Mouse (Mus musculus) liver, adult (tissue): ENCODE data around the gene Hmgxb4.

Source experiments
- GATA4 ChIP-seq: IDR thresholded peaks from 2 replicates; pipeline ENCODE4 v1.6.1; 2014; ENCODE audit warnings: mild to moderate bottlenecking, low read length; ENCODE audit not compliant: insufficient replicate concordance

Hmgxb4 gene

DNA sequence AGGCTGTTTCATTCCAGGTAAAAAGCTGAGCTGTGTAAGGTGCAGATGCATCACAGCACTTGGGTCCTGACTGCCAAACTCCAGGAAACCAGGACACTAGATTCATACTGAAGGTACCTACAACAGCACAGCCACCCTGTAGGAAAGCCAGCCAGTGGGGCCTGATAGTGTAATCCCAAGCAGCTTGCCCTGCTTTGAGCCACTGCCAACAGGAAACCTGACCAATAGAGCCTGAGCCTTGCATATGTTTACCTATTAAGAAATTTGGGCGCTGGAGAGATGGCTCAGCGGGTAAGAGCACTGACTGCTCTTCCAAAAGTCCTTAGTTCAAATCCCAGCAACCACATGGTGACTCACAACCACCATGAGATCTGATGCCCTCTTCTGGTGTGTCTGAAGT lies 49.0 kb downstream of the Hmgxb4 start:
- no peak for TF ChIP-seq GATA4

DNA sequence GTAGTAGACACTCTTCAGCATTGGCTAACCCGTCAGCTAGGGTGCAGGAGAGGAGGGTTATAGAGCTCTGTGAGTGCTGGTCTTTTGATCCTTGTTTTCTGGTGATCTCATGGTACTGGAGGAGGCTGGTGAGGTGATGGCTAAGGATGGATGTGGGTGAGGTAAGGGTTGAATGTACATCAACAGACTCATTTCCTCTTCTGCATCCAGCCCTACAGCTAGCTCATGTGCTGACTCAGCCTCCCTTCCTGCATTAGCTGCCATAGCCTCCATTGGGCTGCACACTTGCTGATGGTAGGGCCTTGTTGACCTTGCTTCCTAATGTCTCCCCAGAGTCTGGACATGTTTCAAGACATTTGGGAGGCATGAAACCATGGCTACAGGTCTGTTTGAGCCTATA lies 49.8 kb downstream of the Hmgxb4 start:
- no peak for TF ChIP-seq GATA4

DNA sequence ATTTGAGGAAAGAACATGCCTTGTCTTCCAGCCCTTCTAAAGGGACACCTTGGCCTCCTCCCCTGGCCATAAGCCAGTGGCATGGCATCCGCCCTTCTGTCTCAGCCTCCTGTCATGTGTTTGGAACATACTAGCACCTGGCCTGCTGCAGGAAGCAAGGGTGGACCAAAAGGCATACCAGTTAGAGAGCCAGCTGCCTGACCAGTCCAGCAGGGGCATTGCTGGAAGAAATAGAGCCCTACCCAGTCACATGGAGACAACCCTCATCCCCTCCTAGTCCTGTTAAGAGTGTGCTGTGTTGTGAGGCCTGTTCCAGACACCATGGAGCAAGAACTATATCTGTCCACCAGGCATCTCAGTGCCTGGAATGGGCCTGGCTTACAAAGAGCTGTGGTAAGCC lies 53.1 kb downstream of the Hmgxb4 start:
- TF ChIP-seq GATA4, result no peak

DNA sequence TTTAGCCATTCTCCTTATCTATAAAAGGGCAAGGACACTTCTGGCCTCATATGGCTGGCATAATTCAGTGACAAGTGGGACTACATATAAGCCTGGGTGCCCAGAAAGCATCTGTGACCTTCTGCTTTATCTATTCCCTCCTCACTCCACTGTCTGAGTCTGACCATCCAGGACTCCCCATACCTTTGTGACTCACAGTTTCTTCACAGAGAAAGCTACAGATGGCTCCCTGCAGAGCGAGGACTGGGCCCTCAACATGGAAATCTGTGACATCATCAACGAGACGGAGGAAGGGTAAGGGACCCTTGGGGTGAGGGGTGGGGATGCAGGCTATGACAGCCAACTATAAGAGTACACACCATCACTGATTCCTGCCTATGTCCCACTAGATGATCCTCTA lies 54.6 kb downstream of the Hmgxb4 start:
- TF ChIP-seq GATA4, result no peak

DNA sequence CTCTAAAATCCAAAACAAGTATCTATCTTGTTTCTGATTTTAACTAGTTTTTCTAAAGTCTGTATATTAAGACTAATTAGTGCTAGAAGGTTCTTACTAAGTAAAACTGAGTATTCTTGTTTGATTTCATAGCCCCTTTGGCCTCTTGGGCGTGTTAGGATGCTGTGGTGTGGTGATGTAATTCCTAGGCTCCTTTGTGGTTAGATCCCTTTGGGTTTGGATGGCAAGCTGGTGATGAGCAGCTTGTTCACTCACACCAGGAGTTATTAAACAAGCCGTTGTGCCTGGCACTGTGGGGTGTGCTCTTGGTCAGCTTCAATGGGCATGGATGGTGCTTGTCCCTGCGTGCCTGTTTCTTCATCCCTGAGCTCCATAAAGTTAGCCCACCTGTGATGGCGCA lies 60.2 kb downstream of the Hmgxb4 start:
- TF ChIP-seq GATA4, result no peak

DNA sequence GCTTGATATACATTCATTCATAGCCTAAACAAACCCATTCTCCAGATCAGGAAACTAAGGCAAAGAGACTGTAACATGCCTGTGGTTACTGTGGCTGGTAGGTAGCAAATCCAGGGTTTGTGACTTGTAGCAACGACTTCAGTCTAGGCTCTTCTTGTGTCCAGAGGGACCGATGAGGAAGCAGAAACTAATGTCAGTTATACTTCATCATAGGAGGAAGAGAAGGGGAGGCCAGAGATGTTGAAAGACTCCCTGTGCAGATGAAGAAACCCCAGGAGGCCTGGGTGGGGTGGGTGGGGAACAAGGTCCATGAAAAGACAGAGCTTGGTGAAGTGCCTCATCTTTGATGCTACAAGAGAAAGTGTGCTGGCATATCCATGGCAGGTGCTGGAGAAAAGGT lies 62.5 kb downstream of the Hmgxb4 start:
- no peak for TF ChIP-seq GATA4

DNA sequence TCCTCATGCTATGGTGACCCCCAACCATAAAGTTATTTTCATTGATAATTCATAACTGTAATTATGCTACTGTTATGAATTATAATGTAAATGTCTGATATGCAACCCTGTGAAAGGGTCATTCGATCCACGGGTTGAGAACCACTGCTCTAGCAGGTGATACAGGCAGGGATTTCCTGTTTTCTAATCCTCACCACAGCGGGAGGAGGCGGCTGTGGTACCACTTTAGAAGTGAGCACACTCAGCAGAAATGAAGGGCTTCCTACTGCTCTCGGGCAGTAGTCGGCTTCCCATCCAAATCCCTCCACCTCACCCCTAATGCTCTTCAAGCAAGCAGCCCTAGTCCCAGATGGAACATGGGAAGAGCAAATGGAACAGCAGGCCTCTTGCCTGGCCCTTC lies 66.9 kb downstream of the Hmgxb4 start:
- no peak for TF ChIP-seq GATA4

DNA sequence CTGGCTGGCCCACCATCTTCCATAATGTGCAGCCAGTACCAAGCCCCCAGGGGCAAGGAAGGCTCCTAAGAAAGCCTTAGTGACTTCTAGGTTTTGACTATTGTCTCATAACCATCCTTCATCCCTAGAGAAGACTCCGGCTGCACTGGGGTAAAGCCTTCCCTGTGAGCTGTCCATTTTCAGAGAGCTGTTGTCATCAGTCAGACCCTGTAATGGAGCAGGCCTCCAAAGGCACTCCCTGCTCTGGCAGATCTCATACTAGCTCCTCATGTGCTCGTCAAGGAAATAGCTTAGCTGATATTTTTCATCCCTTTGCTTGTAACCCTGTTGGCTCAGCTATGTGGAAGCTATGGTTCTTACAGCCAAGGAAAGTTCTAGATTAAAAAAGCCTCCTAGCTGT lies 67.7 kb downstream of the Hmgxb4 start:
- no peak for TF ChIP-seq GATA4

DNA sequence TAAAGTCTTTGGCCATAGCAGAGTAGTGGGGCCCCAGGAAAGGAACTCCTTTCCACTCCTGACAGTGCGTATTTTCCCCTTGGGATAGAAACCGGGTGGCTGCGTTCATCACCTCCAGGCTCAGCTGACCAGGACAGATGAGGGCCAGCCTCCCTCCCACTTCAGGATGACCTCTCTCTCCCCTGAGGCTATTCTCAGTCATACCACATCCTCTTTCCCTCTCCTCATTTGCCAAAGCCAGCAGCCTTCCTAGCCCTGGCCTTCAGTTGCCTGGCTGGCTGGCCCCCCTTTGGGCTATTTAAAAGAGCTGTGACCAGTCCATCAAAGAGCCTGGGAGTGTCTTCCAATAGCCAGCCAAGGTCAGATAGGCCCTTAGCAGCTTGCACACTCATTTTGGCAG lies 70.1 kb downstream of the Hmgxb4 start:
- TF ChIP-seq GATA4, result no peak

DNA sequence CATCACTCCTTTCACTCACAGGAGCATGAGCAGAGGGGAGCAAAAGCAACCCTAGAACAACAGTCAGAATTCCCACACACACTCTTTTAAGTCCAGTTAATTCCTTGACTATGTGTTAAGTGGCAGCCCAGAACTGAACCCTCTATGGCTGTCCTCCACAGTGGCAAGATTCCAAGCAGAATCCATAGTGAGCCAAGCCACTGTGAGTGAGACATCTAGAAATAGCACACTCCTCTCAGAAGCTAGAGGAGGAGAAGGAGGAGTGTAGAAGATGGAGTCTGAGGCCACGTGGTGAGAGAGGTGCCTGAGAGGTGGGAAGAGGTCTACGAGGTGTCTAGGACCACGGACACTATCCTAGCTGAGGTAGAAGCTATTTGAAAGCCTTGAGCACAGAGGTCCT lies 71.6 kb downstream of the Hmgxb4 start:
- no peak for TF ChIP-seq GATA4

DNA sequence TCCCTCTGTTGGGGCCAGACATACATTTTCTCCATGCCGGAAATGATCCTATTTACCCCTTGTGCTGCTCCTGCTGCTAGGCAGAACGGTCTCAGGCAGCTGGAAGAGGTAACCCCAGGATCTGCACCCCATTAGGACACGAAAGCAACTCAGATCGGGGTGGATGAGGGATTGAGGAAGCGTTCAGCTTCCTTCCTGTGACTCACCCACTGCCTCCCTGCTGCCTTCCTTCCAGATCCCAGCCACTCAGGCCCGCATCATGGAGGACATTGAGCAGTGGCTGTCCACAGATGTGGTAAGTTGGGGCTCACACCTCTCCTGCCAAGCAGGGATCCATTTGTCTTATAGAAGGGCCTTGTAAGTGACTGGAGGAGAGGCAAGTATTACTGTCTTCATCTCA lies 74.1 kb downstream of the Hmgxb4 start:
- TF ChIP-seq GATA4, result no peak

DNA sequence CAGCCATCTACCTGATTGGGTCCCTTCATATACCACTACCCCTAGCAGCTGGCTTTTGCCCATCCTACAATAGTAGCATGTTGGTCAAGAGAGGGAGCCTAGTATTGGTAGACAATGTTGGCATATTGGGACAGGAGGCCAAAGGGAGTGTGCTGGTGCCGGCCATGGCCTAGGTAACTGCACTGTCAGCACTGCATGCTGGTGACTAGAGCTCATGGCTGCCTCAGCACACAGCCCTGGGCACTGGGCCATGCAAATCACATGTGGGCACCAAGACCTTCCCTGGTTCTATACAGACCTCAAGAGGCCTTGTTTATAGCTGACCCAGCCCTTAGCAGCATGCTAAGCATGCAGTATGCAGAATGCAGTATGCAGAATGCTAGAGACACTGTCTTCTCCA lies 77.1 kb downstream of the Hmgxb4 start:
- TF ChIP-seq GATA4, result no peak

DNA sequence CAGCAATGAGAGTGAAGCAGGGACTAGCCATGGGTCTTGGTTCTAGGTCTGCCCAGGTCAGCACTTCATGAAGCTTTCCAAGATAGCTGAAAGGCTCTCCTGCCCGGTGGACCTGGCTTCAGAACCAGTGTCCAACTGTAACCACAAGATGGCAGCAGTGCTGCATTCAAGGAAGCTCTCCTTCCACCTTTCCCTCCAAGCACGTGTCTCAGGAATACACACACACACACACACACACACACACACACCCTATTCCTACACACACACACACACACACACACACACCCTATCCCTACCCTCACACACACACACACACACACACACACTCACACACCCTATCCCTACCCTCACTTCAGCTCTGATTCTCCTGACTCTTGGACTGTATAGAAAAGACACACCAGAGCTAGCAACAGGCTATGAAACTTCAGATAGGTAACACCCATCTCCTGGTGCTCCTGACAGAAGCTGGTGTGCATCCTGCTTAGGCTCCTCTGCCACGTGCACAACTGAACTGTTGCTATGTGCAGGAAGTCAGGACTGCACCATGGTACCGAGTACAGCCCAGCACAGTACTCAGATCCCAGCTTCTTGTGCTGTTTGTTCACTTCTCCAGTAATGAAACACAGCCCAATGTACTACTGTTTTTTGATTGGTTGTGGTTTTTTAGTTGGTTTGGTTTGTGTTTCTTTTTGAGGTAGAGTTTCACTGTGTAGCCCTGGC lies 78.6 kb downstream of the Hmgxb4 start:
- no peak for TF ChIP-seq GATA4

DNA sequence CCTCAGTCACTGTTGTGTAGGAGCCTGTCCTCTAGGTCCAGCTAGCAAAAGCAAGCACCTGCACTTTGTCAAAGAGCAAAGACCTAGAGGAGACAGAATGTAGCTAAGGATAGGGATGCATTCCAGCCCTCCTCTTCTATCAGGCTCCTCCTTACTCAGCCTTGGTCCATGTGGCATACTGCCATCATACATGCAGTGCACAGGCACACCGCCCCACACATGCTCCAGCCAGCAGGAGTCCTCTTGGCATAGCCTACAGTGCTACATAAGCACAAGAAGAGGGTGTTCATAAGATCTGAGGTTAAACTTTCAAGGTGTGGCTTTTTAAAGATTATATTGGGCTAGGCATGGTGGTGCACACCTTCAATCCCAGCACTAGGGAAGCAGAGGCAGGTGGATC lies 81.7 kb downstream of the Hmgxb4 start:
- TF ChIP-seq GATA4, result no peak

DNA sequence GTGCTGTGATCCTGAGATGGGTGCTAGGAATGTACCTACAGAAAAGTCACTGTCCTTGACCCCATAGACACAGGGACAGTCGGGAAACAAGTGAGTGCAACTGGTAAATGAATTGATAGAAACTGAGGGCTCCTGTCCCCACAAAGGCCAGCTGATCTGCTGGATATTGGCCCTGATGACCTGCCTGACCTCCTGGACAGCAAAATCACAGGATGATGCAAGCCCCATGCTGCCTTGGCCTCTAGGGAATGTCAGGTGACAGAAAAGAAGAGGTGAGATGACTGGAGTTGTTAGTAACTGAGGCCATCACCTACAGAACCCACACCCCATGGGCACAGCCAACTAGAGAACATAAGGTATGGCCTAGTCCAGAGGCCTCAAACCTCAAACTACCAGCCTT lies 85.1 kb downstream of the Hmgxb4 start:
- peak; percentile 15; the same call in 1 of the 2 replicates for TF ChIP-seq GATA4

DNA sequence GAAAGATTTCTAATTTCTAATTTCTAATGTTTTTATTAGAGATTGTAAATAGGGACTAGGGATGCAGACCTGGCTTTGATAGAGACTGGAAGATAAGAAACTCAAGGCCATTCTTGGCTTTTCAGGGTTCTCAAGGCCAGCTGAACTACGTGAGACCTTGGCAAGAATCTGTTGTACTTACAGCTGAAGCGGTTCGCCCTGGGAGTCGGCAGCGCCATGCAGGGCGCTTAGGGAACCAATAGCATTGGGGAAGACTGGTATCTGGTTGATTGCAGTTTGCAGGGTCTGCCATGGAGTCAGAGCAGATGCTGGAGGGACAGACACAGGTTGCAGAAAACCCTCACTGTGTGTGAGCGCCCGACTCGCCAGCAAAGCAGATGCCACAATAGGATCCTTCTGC lies 85.7 kb downstream of the Hmgxb4 start:
- no peak for TF ChIP-seq GATA4
